ENCODE assay signal across 19 mouse cellular contexts in genomic region chr3:136578016-136578415, GRCm38 (mm10).
"Had no signal": no experiment of that assay in that cellular context is flagged by ENCODE, and none has a peak within 500 bp of the region (broad histone marks: within the 10 kb centered on the region; RNA-seq: fewer than 3 reads in every experiment).

No protein-coding gene starts in this region.

- H3K27me3 ChIP-seq: liver, embryonic 13.5 days; neural tube, embryonic 12.5 days; neural tube, embryonic 15.5 days; stomach, embryonic 15.5 days had no signal

- DNase-seq: kidney, adult 11 months; kidney, adult 8-10 months; kidney, postnatal 14 days; kidney, postnatal 4 days; layer of hippocampus, adult 9-11 months; layer of hippocampus, postnatal 36 days; liver, embryonic 13.5 days; lung, adult 2 months; lung, postnatal 14 days; lung, postnatal 4 days; midbrain, embryonic 14.5 days; retina, postnatal 1 day; right cerebral cortex, postnatal 4 days; thymus, adult 2 months; thymus, postnatal 14 days; thymus, postnatal 4 days had no signal
